Comparison of ENCODE assay signal across 33 mouse cellular contexts in genomic region chr1:151214862-151215261, GRCm38 (mm10). TPM values are rescaled to one million over a fixed set of nuclear protein-coding genes. Genes with fewer than 3 reads are reported as not detected.
DNase-seq lines count a peak whose midpoint lies in the region; ATAC-seq and TF ChIP-seq lines count a peak whose summit lies in the region.
"Had no signal": no experiment of that assay in that cellular context is flagged by ENCODE, and none has a peak within 500 bp of the region (broad histone marks: within the 10 kb centered on the region; RNA-seq: fewer than 3 reads in every experiment).

No protein-coding gene starts in this region.

- 49% methylated on average over 2 of the region's 2 CpGs for WGBS in kidney, embryonic 16.5 days
- 71% methylated on average over 2 of the region's 2 CpGs for WGBS in kidney, adult 2 months

- TF ChIP-seq POLR2A in kidney, adult 2 months (IDR thresholded peaks at IDR 0.05; ENCODE audit: low read depth, low read length) = no peak

- no peaks in the 10 kb centered on the region for H3K36me3 ChIP-seq in kidney, embryonic 16.5 days (ENCODE audit: insufficient read depth, low read length)
- no peaks in the 10 kb centered on the region for H3K36me3 ChIP-seq in kidney, adult 2 months (ENCODE audit: control insufficient read depth, insufficient read depth, low read length)
- H3K36me3 ChIP-seq: embryonic facial prominence, embryonic 12.5 days; embryonic facial prominence, embryonic 15.5 days; G1E; hindbrain, embryonic 13.5 days had no signal

- H3K9ac ChIP-seq in kidney, embryonic 16.5 days (replicated peaks; ENCODE audit: low read length) = no peak overlapping the region
- H3K9ac ChIP-seq: embryonic facial prominence, embryonic 12.5 days; embryonic facial prominence, embryonic 15.5 days; forebrain, postnatal 0 days; hindbrain, embryonic 13.5 days had no signal

- no peak overlapping the region for H3K4me2 ChIP-seq in kidney, embryonic 16.5 days (replicated peaks; ENCODE audit: low read depth, low read length)
- H3K4me2 ChIP-seq: embryonic facial prominence, embryonic 12.5 days; embryonic facial prominence, embryonic 15.5 days; heart, embryonic 11.5 days; hindbrain, embryonic 13.5 days had no signal

- DNase-seq in heart, adult 11 months = peak; percentile 43
- no peak for DNase-seq in heart, adult 8-10 months (ENCODE audit: low spot score)
- DNase-seq in kidney, adult 2 months = no peak
- DNase-seq in layer of hippocampus, postnatal 25 days (ENCODE audit: extremely low spot score in 1 of 2, low spot score in 1 of 2) = no peak
- DNase-seq: adrenal gland, postnatal 10 days; adrenal gland, postnatal 36 days; B cell, adult 2 months; cerebellum, adult 18-20 months; cerebellum, adult 9-10 months; cerebellum, postnatal 14 days; forebrain, postnatal 0 days; gastrocnemius, adult 2 months; gastrocnemius, postnatal 14 days; heart, adult 2 months had no signal

- H3K4me1 ChIP-seq in kidney, embryonic 16.5 days (ENCODE audit: insufficient read depth, low read length) = peaks cover 31% of the 10 kb centered on the region
- peaks cover 17% of the 10 kb centered on the region; the same call in 1 of the 2 replicates for H3K4me1 ChIP-seq in kidney, adult 2 months (ENCODE audit: control insufficient read depth, insufficient read depth, low read length)
- H3K4me1 ChIP-seq: embryonic facial prominence, embryonic 12.5 days; hindbrain, embryonic 13.5 days had no signal

- no peak for TF ChIP-seq CTCF in kidney, adult 2 months (conservative IDR thresholded peaks at IDR 0.05; ENCODE audit: insufficient read depth, insufficient read length, low read depth, low read length)

- ATAC-seq in kidney, embryonic 16.5 days (ENCODE audit: low FRiP score, low TSS enrichment) = no peak
- peak; percentile 60 for ATAC-seq in megakaryocyte progenitor cell, adult 5-6 weeks (replicated peaks; ENCODE audit: poor library complexity)
- ATAC-seq: forebrain, embryonic 14.5 days; forebrain, postnatal 0 days; hindbrain, embryonic 16.5 days; Patski had no signal

- no peaks in the 10 kb centered on the region for H3K9me3 ChIP-seq in kidney, embryonic 16.5 days (ENCODE audit: low read length)
- H3K9me3 ChIP-seq: embryonic facial prominence, embryonic 12.5 days; embryonic facial prominence, embryonic 15.5 days; G1E; hindbrain, embryonic 13.5 days had no signal

- no peak overlapping the region for H3K4me3 ChIP-seq in kidney, embryonic 16.5 days (ENCODE audit: low read length)
- H3K4me3 ChIP-seq in kidney, adult 2 months (ENCODE audit: insufficient read depth, low read depth, low read length) = no peak overlapping the region
- H3K4me3 ChIP-seq: embryonic facial prominence, embryonic 12.5 days; embryonic facial prominence, embryonic 15.5 days; gastrocnemius, adult 2 months; heart, adult 2 months; hindbrain, embryonic 13.5 days had no signal

- no peaks in the 10 kb centered on the region for H3K27me3 ChIP-seq in kidney, embryonic 16.5 days (ENCODE audit: insufficient read depth, low read length)
- no peaks in the 10 kb centered on the region for H3K27me3 ChIP-seq in kidney, adult 2 months (replicated peaks; ENCODE audit: control insufficient read depth, insufficient read depth, low read length)
- H3K27me3 ChIP-seq: CH12.LX; embryonic facial prominence, embryonic 12.5 days; embryonic facial prominence, embryonic 15.5 days; hindbrain, embryonic 13.5 days; Patski had no signal

- peak overlapping the region; percentile 29; the same call in 1 of the 2 replicates for H3K27ac ChIP-seq in kidney, embryonic 16.5 days (ENCODE audit: low read length)
- no peak overlapping the region for H3K27ac ChIP-seq in kidney, adult 2 months (ENCODE audit: insufficient read depth, low read depth, low read length)
- H3K27ac ChIP-seq: embryonic facial prominence, embryonic 12.5 days; embryonic facial prominence, embryonic 15.5 days; gastrocnemius, adult 2 months; heart, adult 2 months; hindbrain, embryonic 13.5 days had no signal

RNA-seq across cellular contexts. Expression of gene Gm47996, which starts 4.9 kb away (rescaled TPM):
- not detected for total RNA-seq in heart, adult 8-10 months (2022)
- 0.67 TPM in 2 replicates for polyA plus RNA-seq in kidney, embryonic 16.5 days (2015; fragmentation: Nextera tagmentation; extraction: Ambion mirVana)
- polyA plus RNA-seq in kidney, adult 2 months (2012; rRNA removed) = not detected in 2 replicates
- not detected in 2 replicates for total RNA-seq in megakaryocyte progenitor cell, adult 5-6 weeks (2015)
- not detected in 2 replicates for total RNA-seq in megakaryocyte progenitor cell, adult 5-6 weeks (2017)
- not detected for total RNA-seq in layer of hippocampus, postnatal 25 days (2021)
- total RNA-seq: adrenal gland, adult 18-20 months; adrenal gland, postnatal 10 days; adrenal gland, postnatal 36 days; CH12.LX; forebrain, postnatal 0 days; gastrocnemius, postnatal 14 days; gastrocnemius, postnatal 4 days; heart, adult 2 months; heart, postnatal 25 days had no signal
- polyA plus RNA-seq: embryonic facial prominence, embryonic 12.5 days; embryonic facial prominence, embryonic 15.5 days; forebrain, embryonic 11.5 days; forebrain, embryonic 14.5 days; forebrain, postnatal 0 days; frontal cortex, adult 2 months; heart, adult 2 months; heart, embryonic 14.5 days; heart, postnatal 0 days; hindbrain, embryonic 13.5 days; hindbrain, embryonic 16.5 days; Patski had no signal

RNA-seq across cellular contexts. Expression of gene 3110040M04Rik, which starts 10.9 kb away (rescaled TPM):
- total RNA-seq in heart, adult 8-10 months (2022) = not detected
- 1.4 and 1.9 TPM in 2 replicates for polyA plus RNA-seq in kidney, embryonic 16.5 days (2015; fragmentation: Nextera tagmentation; extraction: Ambion mirVana)
- polyA plus RNA-seq in kidney, adult 2 months (2012; rRNA removed) = 0.13 and 0.19 TPM in 2 replicates
- not detected in 2 replicates for total RNA-seq in megakaryocyte progenitor cell, adult 5-6 weeks (2015)
- total RNA-seq in megakaryocyte progenitor cell, adult 5-6 weeks (2017) = 1.3 TPM in 1 of 2 replicates, not detected in the other
- not detected for total RNA-seq in layer of hippocampus, postnatal 25 days (2021)
- total RNA-seq: adrenal gland, adult 18-20 months; adrenal gland, postnatal 10 days; adrenal gland, postnatal 36 days; CH12.LX; forebrain, postnatal 0 days; gastrocnemius, postnatal 14 days; gastrocnemius, postnatal 4 days; heart, adult 2 months; heart, postnatal 25 days; hematopoietic stem cell, adult 5-6 weeks had no signal
- polyA plus RNA-seq: embryonic facial prominence, embryonic 12.5 days; embryonic facial prominence, embryonic 15.5 days; forebrain, embryonic 11.5 days; forebrain, embryonic 14.5 days; forebrain, postnatal 0 days; frontal cortex, adult 2 months; heart, adult 2 months; heart, embryonic 14.5 days; heart, postnatal 0 days; hindbrain, embryonic 13.5 days; hindbrain, embryonic 16.5 days; Patski had no signal

RNA-seq across cellular contexts. Expression of gene Gm47995, which starts 16.6 kb away (rescaled TPM):
- not detected for total RNA-seq in heart, adult 8-10 months (2022)
- polyA plus RNA-seq in kidney, embryonic 16.5 days (2015; fragmentation: Nextera tagmentation; extraction: Ambion mirVana) = 0.50 TPM in 1 of 2 replicates, not detected in the other
- polyA plus RNA-seq in kidney, adult 2 months (2012; rRNA removed) = not detected in 2 replicates
- not detected in 2 replicates for total RNA-seq in megakaryocyte progenitor cell, adult 5-6 weeks (2015)
- not detected in 2 replicates for total RNA-seq in megakaryocyte progenitor cell, adult 5-6 weeks (2017)
- total RNA-seq in layer of hippocampus, postnatal 25 days (2021) = not detected
- total RNA-seq: adrenal gland, adult 18-20 months; adrenal gland, postnatal 10 days; adrenal gland, postnatal 36 days; CH12.LX; forebrain, postnatal 0 days; gastrocnemius, adult 2 months; gastrocnemius, postnatal 4 days; heart, adult 2 months; heart, postnatal 25 days; hematopoietic stem cell, adult 5-6 weeks had no signal
- polyA plus RNA-seq: embryonic facial prominence, embryonic 12.5 days; embryonic facial prominence, embryonic 15.5 days; forebrain, embryonic 11.5 days; forebrain, embryonic 14.5 days; forebrain, postnatal 0 days; frontal cortex, adult 2 months; heart, adult 2 months; heart, embryonic 14.5 days; heart, postnatal 0 days; hindbrain, embryonic 13.5 days; hindbrain, embryonic 16.5 days; Patski had no signal

RNA-seq across cellular contexts. Expression of gene Gm8947, which starts 22.7 kb away (rescaled TPM):
- total RNA-seq in heart, adult 8-10 months (2022) = not detected
- polyA plus RNA-seq in kidney, embryonic 16.5 days (2015; fragmentation: Nextera tagmentation; extraction: Ambion mirVana) = 0.86 and 0.91 TPM in 2 replicates
- 0.31 and 0.54 TPM in 2 replicates for polyA plus RNA-seq in kidney, adult 2 months (2012; rRNA removed)
- total RNA-seq in megakaryocyte progenitor cell, adult 5-6 weeks (2015) = 0.30 TPM in 1 of 2 replicates, not detected in the other
- not detected in 2 replicates for total RNA-seq in megakaryocyte progenitor cell, adult 5-6 weeks (2017)
- total RNA-seq in layer of hippocampus, postnatal 25 days (2021) = not detected
- total RNA-seq: adrenal gland, adult 18-20 months; adrenal gland, postnatal 10 days; adrenal gland, postnatal 36 days; forebrain, postnatal 0 days; gastrocnemius, postnatal 4 days; heart, adult 2 months; heart, postnatal 25 days; hematopoietic stem cell, adult 5-6 weeks had no signal
- polyA plus RNA-seq: forebrain, embryonic 14.5 days; forebrain, postnatal 0 days; frontal cortex, adult 2 months; heart, adult 2 months; heart, embryonic 14.5 days; hindbrain, embryonic 13.5 days; hindbrain, embryonic 16.5 days; Patski had no signal

RNA-seq across cellular contexts. Expression of gene Gm47985, which starts 32.5 kb away (rescaled TPM):
- 1 to 10 TPM in 1 of 4 experiments, under 1 TPM in 2, not detected in 1; 0.60 to 1.2 (median 0.63) TPM for total RNA-seq in heart, adult 8-10 months (2022)
- 0.25 and 0.48 TPM in 2 replicates for polyA plus RNA-seq in kidney, embryonic 16.5 days (2015; fragmentation: Nextera tagmentation; extraction: Ambion mirVana)
- not detected in 2 replicates for polyA plus RNA-seq in kidney, adult 2 months (2012; rRNA removed)
- 0.20 TPM in 1 of 2 replicates, not detected in the other for total RNA-seq in megakaryocyte progenitor cell, adult 5-6 weeks (2015)
- not detected in 2 replicates for total RNA-seq in megakaryocyte progenitor cell, adult 5-6 weeks (2017)
- total RNA-seq in layer of hippocampus, postnatal 25 days (2021) = not detected
- total RNA-seq: adrenal gland, adult 18-20 months; adrenal gland, postnatal 10 days; adrenal gland, postnatal 36 days; CH12.LX; forebrain, postnatal 0 days; gastrocnemius, adult 2 months; hematopoietic stem cell, adult 5-6 weeks had no signal
- polyA plus RNA-seq: embryonic facial prominence, embryonic 15.5 days; forebrain, embryonic 14.5 days; forebrain, postnatal 0 days; frontal cortex, adult 2 months; heart, embryonic 14.5 days; hindbrain, embryonic 16.5 days; Patski had no signal
